Mouse (Mus musculus) ES-Bruce4 (cell line): Measurements from ENCODE around the gene Pdxp. TPM values are rescaled to one million over a fixed set of nuclear protein-coding genes. Genes with fewer than 3 reads are reported as not detected.
A peak's percentile ranks its signal among the peaks of the same experiment; 100 is the strongest.

Source experiments
- H3K27ac ChIP-seq: 2 replicates; pipeline ENCODE4 v1.5.1; 2012; ENCODE audit warnings: low read length, inconsistent platforms; ENCODE audit not compliant: insufficient read depth
- H3K27me3 ChIP-seq: 2 replicates; pipeline ENCODE4 v1.6.1; 2012; ENCODE audit warnings: mild to moderate bottlenecking, low read length, inconsistent platforms; ENCODE audit not compliant: control insufficient read depth, poor library complexity, insufficient read depth, severe bottlenecking
- H3K36me3 ChIP-seq: 2 replicates; pipeline ENCODE4 v1.6.1; 2012; ENCODE audit warnings: inconsistent platforms, mild to moderate bottlenecking, low read length, moderate library complexity; ENCODE audit not compliant: control insufficient read depth, poor library complexity, insufficient read depth, severe bottlenecking
- H3K4me1 ChIP-seq: one replicate; pipeline ENCODE4 v1.8.1; 2011; ENCODE audit warnings: low read length; ENCODE audit not compliant: control insufficient read depth, insufficient read depth
- H3K4me3 ChIP-seq: 2 replicates; pipeline ENCODE4 v1.5.1; 2011; ENCODE audit warnings: low read depth, mild to moderate bottlenecking, low read length
- H3K9ac ChIP-seq: 2 replicates; pipeline ENCODE4 v1.6.1; 2012; ENCODE audit warnings: low read depth, mild to moderate bottlenecking, inconsistent platforms; ENCODE audit not compliant: poor library complexity, severe bottlenecking
- H3K9me3 ChIP-seq: replicated peaks from 2 replicates; pipeline ENCODE4 v1.6.1; 2012; ENCODE audit warnings: mild to moderate bottlenecking, low read length, inconsistent platforms; ENCODE audit not compliant: control insufficient read depth, poor library complexity, insufficient read depth, severe bottlenecking
- CTCF ChIP-seq: IDR thresholded peaks from one replicate; pipeline ENCODE4 v1.8.1; 2011; ENCODE audit warnings: low read depth, low read length
- EP300 ChIP-seq: IDR thresholded peaks from 2 replicates; pipeline ENCODE4 v1.6.1; 2011; ENCODE audit warnings: low read depth, low read length; ENCODE audit not compliant: insufficient read depth
- POLR2A ChIP-seq: IDR thresholded peaks from one replicate; pipeline ENCODE4 v1.8.1; 2011; ENCODE audit warnings: low read length; ENCODE audit not compliant: insufficient read depth
- polyA plus RNA-seq: library from polyadenylated mRNA; stranded (reverse); fragments of >200 nt; gene quantifications from 2 replicates; pipeline ENCODE4 v1.2.4, GENCODE M21; 2011; ENCODE audit warnings: low read depth; ENCODE audit not compliant: missing spikeins, insufficient read depth, insufficient read length

Pdxp gene
- polyA plus RNA-seq, 1 experiment = 22.8 TPM

DNA sequence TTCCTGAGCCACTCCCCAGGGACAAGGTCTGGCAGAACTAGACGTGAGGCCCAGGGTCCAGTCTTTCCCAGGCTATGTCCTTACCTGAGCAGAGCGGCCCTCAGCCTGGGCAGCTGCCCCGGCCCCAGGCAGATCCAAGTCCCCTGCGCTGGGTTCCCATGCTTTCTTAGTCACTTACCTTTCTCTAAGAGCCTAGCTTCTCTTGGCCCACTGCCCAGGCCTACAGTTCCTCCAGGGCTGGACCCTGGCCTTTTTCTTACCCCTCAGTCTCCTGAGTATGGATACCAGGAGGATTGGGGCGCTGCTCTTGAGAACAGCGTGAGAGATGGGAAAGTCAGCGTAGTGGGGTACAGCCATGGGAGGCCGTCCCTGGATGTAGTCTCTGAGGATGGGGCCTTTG, 33.3 kb upstream of the Pdxp start:
- Histone ChIP-seq H3K4me1 (no peaks in the 10 kb centered on the region), H3K4me3 (no peak overlapping the region), H3K27me3 (no peaks in the 10 kb centered on the region), H3K27ac (no peak overlapping the region), H3K9me3 (no peaks in the 10 kb centered on the region), H3K9ac (no peak overlapping the region), H3K36me3 (peaks cover 12% of the 10 kb centered on the region)
- no peak for TF ChIP-seq CTCF
- TF ChIP-seq EP300 = no peak
- no peak for TF ChIP-seq POLR2A

DNA sequence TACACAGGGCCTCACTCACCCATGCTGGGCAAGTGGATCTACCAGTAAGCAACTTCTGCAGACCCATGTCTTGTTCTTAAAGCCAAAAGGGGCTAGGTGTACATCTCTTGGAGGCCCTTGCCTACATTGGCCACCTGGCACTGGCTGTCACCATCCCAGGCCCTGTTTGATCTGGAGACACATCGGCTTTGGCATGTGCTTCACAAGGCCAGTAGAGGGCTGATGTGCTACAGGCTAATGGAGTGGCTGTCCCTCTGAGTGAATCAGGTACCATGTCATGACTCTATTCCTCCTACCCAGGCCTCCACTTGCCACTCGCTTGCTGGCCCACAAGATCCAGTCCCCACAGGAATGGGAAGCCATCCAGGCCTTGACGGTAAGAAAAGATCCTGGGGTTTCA, 31.9 kb upstream of the Pdxp start:
- Histone ChIP-seq H3K36me3 (peaks cover 14% of the 10 kb centered on the region), H3K9me3 (no peaks in the 10 kb centered on the region), H3K4me3 (no peak overlapping the region), H3K27me3 (no peaks in the 10 kb centered on the region), H3K27ac (no peak overlapping the region), H3K9ac (no peak overlapping the region), H3K4me1 (no peaks in the 10 kb centered on the region)
- TF ChIP-seq CTCF (no peak), EP300 (no peak), POLR2A (no peak)

DNA sequence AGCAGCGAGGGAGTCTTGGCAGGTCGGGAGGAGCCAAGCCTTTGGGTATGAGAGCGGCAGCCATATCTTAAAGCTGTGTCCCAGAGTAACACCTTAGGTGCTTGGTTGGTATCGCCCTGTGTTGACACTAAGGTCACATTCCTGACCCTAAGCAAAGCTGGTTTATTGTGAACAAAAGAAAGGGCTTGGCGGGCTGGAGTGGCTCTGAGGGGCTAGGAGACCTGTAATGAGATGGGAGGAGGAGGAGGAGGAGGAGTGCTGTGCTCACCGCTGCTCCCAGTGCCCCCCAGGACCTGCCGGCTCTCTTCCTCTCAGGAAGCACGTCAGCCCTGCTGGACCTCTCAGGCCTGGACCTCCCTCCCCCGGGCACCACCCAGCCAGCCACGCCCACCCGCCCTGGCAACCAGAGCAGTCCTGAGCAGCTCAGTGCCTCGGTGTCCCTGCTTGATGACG, 24.3 kb upstream of the Pdxp start:
- TF ChIP-seq EP300 (no peak), POLR2A (no peak), CTCF (no peak)
- no peaks in the 10 kb centered on the region for H3K9me3 ChIP-seq
- H3K9ac ChIP-seq = no peak overlapping the region
- no peaks in the 10 kb centered on the region for H3K4me1 ChIP-seq
- no peak overlapping the region for H3K4me3 ChIP-seq
- no peaks in the 10 kb centered on the region for H3K27me3 ChIP-seq
- peaks cover 6% of the 10 kb centered on the region; the same call in 1 of the 2 replicates for H3K36me3 ChIP-seq
- no peak overlapping the region for H3K27ac ChIP-seq

DNA sequence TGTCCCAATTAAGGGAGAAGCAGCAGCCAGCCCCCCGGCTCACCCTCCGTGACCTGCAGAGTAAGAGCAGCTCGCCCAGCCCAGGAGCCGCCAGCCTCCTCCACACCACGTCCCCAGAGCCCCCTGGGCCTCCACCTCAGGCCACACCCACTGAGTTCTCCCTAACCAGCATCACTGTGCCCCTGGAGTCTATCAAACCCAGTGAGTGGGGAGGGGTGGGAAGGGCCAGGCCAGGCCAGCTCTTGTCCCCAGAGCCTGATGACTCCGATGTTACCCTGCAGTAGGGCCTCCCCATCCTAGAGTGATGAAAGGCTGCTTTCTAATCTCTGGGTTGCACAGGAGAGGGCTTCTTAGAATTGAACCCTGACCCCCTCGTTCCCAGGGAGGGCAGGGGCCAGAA, 21.3 kb upstream of the Pdxp start:
- Histone ChIP-seq H3K4me3 (no peak overlapping the region), H3K27me3 (no peaks in the 10 kb centered on the region), H3K27ac (no peak overlapping the region), H3K9me3 (no peaks in the 10 kb centered on the region), H3K9ac (no peak overlapping the region), H3K36me3 (peaks cover 4% of the 10 kb centered on the region; the same call in 1 of the 2 replicates), H3K4me1 (peaks cover 4% of the 10 kb centered on the region)
- TF ChIP-seq CTCF = no peak

DNA sequence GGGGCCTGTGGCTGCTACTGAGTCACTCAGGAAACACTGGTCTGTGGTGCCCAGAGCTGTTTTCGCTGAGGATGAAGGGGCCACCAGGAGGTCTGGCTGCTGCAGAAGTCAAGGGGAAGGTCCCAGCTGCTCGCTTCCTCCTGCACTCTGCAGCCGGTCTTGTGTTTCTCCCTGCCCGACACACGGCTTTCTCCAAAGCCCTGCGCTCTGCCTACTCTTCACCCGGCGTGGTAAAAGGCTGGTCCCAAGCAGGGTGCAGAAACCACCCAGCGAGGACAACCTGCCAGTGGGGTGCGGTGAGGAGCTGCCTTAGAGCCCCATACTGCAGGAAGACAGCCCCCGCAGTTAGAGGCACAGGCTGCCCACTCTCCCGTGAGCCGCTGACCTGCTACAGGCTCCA, 19.0 kb upstream of the Pdxp start:
- Histone ChIP-seq H3K9me3 (no peaks in the 10 kb centered on the region), H3K27me3 (no peaks in the 10 kb centered on the region), H3K9ac (no peak overlapping the region), H3K27ac (no peak overlapping the region), H3K4me1 (peaks cover 6% of the 10 kb centered on the region), H3K36me3 (peaks cover 4% of the 10 kb centered on the region; the same call in 1 of the 2 replicates), H3K4me3 (no peak overlapping the region)
- TF ChIP-seq EP300 = no peak
- TF ChIP-seq CTCF = no peak
- TF ChIP-seq POLR2A = no peak

DNA sequence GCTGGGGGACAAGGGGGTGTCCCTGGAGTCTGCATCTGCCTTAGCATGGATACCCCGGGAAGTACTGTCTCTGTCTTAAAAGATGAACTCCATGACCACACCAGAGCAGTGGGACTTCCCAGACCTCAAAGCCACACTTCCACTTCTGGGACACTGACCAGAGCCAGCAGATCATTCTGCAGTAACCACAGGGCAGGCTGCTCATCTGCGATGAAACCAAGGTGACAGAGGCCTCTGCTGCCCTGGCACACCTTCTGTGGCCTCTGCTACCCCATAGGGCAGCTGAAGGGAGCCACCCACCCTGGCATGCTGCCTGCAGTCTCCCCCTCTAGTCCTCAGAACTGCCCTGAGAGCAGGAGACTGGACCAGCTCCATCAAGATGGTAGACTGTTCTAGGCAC, 18.0 kb upstream of the Pdxp start:
- Histone ChIP-seq H3K36me3 (peaks cover 4% of the 10 kb centered on the region; the same call in 1 of the 2 replicates), H3K4me1 (peaks cover 6% of the 10 kb centered on the region), H3K4me3 (no peak overlapping the region), H3K9me3 (no peaks in the 10 kb centered on the region), H3K27me3 (no peaks in the 10 kb centered on the region), H3K27ac (peak overlapping the region; percentile 53), H3K9ac (no peak overlapping the region)
- TF ChIP-seq POLR2A = no peak
- no peak for TF ChIP-seq CTCF
- no peak for TF ChIP-seq EP300
